Mouse (Mus musculus): ENCODE data around the gene Stra6. TPM values are rescaled to one million over a fixed set of nuclear protein-coding genes. Genes with fewer than 3 reads are reported as not detected.

The Stra6 gene
- polyA plus RNA-seq, 1 experiment from 2014 or later: 4.3 TPM

- WGBS: 80% methylated on average over 6 of the region's 6 CpGs
- no peak for ATAC-seq (ENCODE audit: insufficient number of reproducible peaks, insufficient read depth, low FRiP score, low read depth)
Measured at GRCm38 (mm10) chr9:58029635-58030034, 34.0 kb upstream of the Stra6 start.

GRCm38 (mm10) chr9:58031895-58032294 lies 31.7 kb upstream of the Stra6 start:
- no peaks in the 10 kb centered on the region for H3K9me3 ChIP-seq (ENCODE audit: control insufficient read depth, low read depth, low read length)
- no peak overlapping the region for H3K9ac ChIP-seq (replicated peaks; ENCODE audit: low read depth, low read length)
- WGBS: 72% methylated on average over 5 of the region's 5 CpGs
- H3K36me3 ChIP-seq (ENCODE audit: control insufficient read depth, insufficient read depth, low read length): no peaks in the 10 kb centered on the region
- no peaks in the 10 kb centered on the region for H3K27me3 ChIP-seq (ENCODE audit: control insufficient read depth, insufficient read depth, low read length)
- no peaks in the 10 kb centered on the region for H3K4me1 ChIP-seq (ENCODE audit: control insufficient read depth, insufficient read depth, low read length)
- H3K4me2 ChIP-seq (replicated peaks; ENCODE audit: low read depth, low read length): no peak overlapping the region
- H3K4me3 ChIP-seq (ENCODE audit: low read depth, low read length): no peak overlapping the region
- no peak for ATAC-seq (ENCODE audit: insufficient number of reproducible peaks, insufficient read depth, low FRiP score, low read depth)
- H3K27ac ChIP-seq (ENCODE audit: low read length): no peak overlapping the region

More at GRCm38 (mm10) chr9:58029635-58030034, 34.0 kb upstream of the Stra6 start:
- H3K27me3 ChIP-seq (ENCODE audit: control insufficient read depth, insufficient read depth, low read length): no peaks in the 10 kb centered on the region
- no peak overlapping the region for H3K27ac ChIP-seq (ENCODE audit: low read length)
- H3K9ac ChIP-seq (replicated peaks; ENCODE audit: low read depth, low read length): no peak overlapping the region
- no peaks in the 10 kb centered on the region for H3K4me1 ChIP-seq (ENCODE audit: control insufficient read depth, insufficient read depth, low read length)
- H3K36me3 ChIP-seq (ENCODE audit: control insufficient read depth, insufficient read depth, low read length): no peaks in the 10 kb centered on the region
- no peaks in the 10 kb centered on the region for H3K9me3 ChIP-seq (ENCODE audit: control insufficient read depth, low read depth, low read length)
- H3K4me2 ChIP-seq (replicated peaks; ENCODE audit: low read depth, low read length): no peak overlapping the region
- H3K4me3 ChIP-seq (ENCODE audit: low read depth, low read length): no peak overlapping the region

GRCm38 (mm10) chr9:58035519-58035918 lies 28.1 kb upstream of the Stra6 start:
- no peaks in the 10 kb centered on the region for H3K9me3 ChIP-seq (ENCODE audit: control insufficient read depth, low read depth, low read length)

GRCm38 (mm10) chr9:58035951-58036698 lies 27.5 kb upstream of the Stra6 start:
- Histone ChIP-seq H3K9ac (replicated peaks; ENCODE audit: low read depth, low read length) (no peak overlapping the region), H3K36me3 (ENCODE audit: control insufficient read depth, insufficient read depth, low read length) (no peaks in the 10 kb centered on the region), H3K9me3 (ENCODE audit: control insufficient read depth, low read depth, low read length) (no peaks in the 10 kb centered on the region), H3K27me3 (ENCODE audit: control insufficient read depth, insufficient read depth, low read length) (no peaks in the 10 kb centered on the region), H3K4me3 (ENCODE audit: low read depth, low read length) (no peak overlapping the region), H3K4me2 (replicated peaks; ENCODE audit: low read depth, low read length) (no peak overlapping the region), H3K27ac (ENCODE audit: low read length) (no peak overlapping the region), H3K4me1 (ENCODE audit: control insufficient read depth, insufficient read depth, low read length) (0 out of 2 replicates have a peak, but pooled peaks cover 2% of the 10 kb centered on the region)
- 68% methylated on average over 7 of the region's 7 CpGs for WGBS
- ATAC-seq (ENCODE audit: insufficient number of reproducible peaks, insufficient read depth, low FRiP score, low read depth): no peak

More at GRCm38 (mm10) chr9:58035519-58035918, 28.1 kb upstream of the Stra6 start:
- no peaks in the 10 kb centered on the region for H3K4me1 ChIP-seq (ENCODE audit: control insufficient read depth, insufficient read depth, low read length)
- H3K4me3 ChIP-seq (ENCODE audit: low read depth, low read length): no peak overlapping the region
- no peak for ATAC-seq (ENCODE audit: insufficient number of reproducible peaks, insufficient read depth, low FRiP score, low read depth)
- H3K27me3 ChIP-seq (ENCODE audit: control insufficient read depth, insufficient read depth, low read length): no peaks in the 10 kb centered on the region
- no peak overlapping the region for H3K4me2 ChIP-seq (replicated peaks; ENCODE audit: low read depth, low read length)
- H3K27ac ChIP-seq (ENCODE audit: low read length): no peak overlapping the region
- no peak overlapping the region for H3K9ac ChIP-seq (replicated peaks; ENCODE audit: low read depth, low read length)
- no peaks in the 10 kb centered on the region for H3K36me3 ChIP-seq (ENCODE audit: control insufficient read depth, insufficient read depth, low read length)
- WGBS: 66% methylated on average over 2 of the region's 2 CpGs

GRCm38 (mm10) chr9:58036961-58037360 lies 26.6 kb upstream of the Stra6 start:
- H3K4me1 ChIP-seq (ENCODE audit: control insufficient read depth, insufficient read depth, low read length): peaks cover 4% of the 10 kb centered on the region; the same call in 1 of the 2 replicates
- no peak overlapping the region for H3K27ac ChIP-seq (ENCODE audit: low read length)
- H3K9ac ChIP-seq (replicated peaks; ENCODE audit: low read depth, low read length): no peak overlapping the region
- ATAC-seq (ENCODE audit: insufficient number of reproducible peaks, insufficient read depth, low FRiP score, low read depth): no peak
- H3K9me3 ChIP-seq (ENCODE audit: control insufficient read depth, low read depth, low read length): no peaks in the 10 kb centered on the region
- H3K4me2 ChIP-seq (replicated peaks; ENCODE audit: low read depth, low read length): no peak overlapping the region
- 68% methylated on average over 4 of the region's 4 CpGs for WGBS
- H3K36me3 ChIP-seq (ENCODE audit: control insufficient read depth, insufficient read depth, low read length): no peaks in the 10 kb centered on the region
- no peak overlapping the region for H3K4me3 ChIP-seq (ENCODE audit: low read depth, low read length)
- H3K27me3 ChIP-seq (ENCODE audit: control insufficient read depth, insufficient read depth, low read length): no peaks in the 10 kb centered on the region

GRCm38 (mm10) chr9:58038500-58039168 lies 25.0 kb upstream of the Stra6 start:
- Histone ChIP-seq H3K9me3 (ENCODE audit: control insufficient read depth, low read depth, low read length) (no peaks in the 10 kb centered on the region), H3K4me3 (ENCODE audit: low read depth, low read length) (no peak overlapping the region), H3K4me2 (replicated peaks; ENCODE audit: low read depth, low read length) (no peak overlapping the region), H3K36me3 (ENCODE audit: control insufficient read depth, insufficient read depth, low read length) (no peaks in the 10 kb centered on the region), H3K9ac (replicated peaks; ENCODE audit: low read depth, low read length) (no peak overlapping the region), H3K27me3 (ENCODE audit: control insufficient read depth, insufficient read depth, low read length) (no peaks in the 10 kb centered on the region), H3K4me1 (ENCODE audit: control insufficient read depth, insufficient read depth, low read length) (peaks cover 4% of the 10 kb centered on the region; the same call in 1 of the 2 replicates), H3K27ac (ENCODE audit: low read length) (no peak overlapping the region)
- 31% methylated on average over 19 of the region's 19 CpGs for WGBS
- peak; percentile 53; the same call in 1 of the 2 replicates for ATAC-seq (ENCODE audit: insufficient number of reproducible peaks, insufficient read depth, low FRiP score, low read depth)

- Histone ChIP-seq H3K27ac (ENCODE audit: low read length) (no peak overlapping the region; the same call in 1 of the 2 replicates), H3K4me2 (replicated peaks; ENCODE audit: low read depth, low read length) (no peak overlapping the region), H3K36me3 (ENCODE audit: control insufficient read depth, insufficient read depth, low read length) (no peaks in the 10 kb centered on the region), H3K27me3 (ENCODE audit: control insufficient read depth, insufficient read depth, low read length) (no peaks in the 10 kb centered on the region), H3K9me3 (ENCODE audit: control insufficient read depth, low read depth, low read length) (no peaks in the 10 kb centered on the region), H3K4me1 (ENCODE audit: control insufficient read depth, insufficient read depth, low read length) (peaks cover 6% of the 10 kb centered on the region; the same call in 1 of the 2 replicates), H3K4me3 (ENCODE audit: low read depth, low read length) (no peak overlapping the region), H3K9ac (replicated peaks; ENCODE audit: low read depth, low read length) (no peak overlapping the region)
- no peak for ATAC-seq (ENCODE audit: insufficient number of reproducible peaks, insufficient read depth, low FRiP score, low read depth)
- 52% methylated on average over 4 of the region's 4 CpGs for WGBS
Measured at GRCm38 (mm10) chr9:58040977-58041376, 22.6 kb upstream of the Stra6 start.

GRCm38 (mm10) chr9:58042391-58042790 lies 21.2 kb upstream of the Stra6 start:
- Histone ChIP-seq H3K4me3 (ENCODE audit: low read depth, low read length) (no peak overlapping the region), H3K4me1 (ENCODE audit: control insufficient read depth, insufficient read depth, low read length) (peaks cover 6% of the 10 kb centered on the region; the same call in 1 of the 2 replicates), H3K36me3 (ENCODE audit: control insufficient read depth, insufficient read depth, low read length) (no peaks in the 10 kb centered on the region), H3K9me3 (ENCODE audit: control insufficient read depth, low read depth, low read length) (no peaks in the 10 kb centered on the region), H3K9ac (replicated peaks; ENCODE audit: low read depth, low read length) (no peak overlapping the region), H3K4me2 (replicated peaks; ENCODE audit: low read depth, low read length) (no peak overlapping the region), H3K27ac (ENCODE audit: low read length) (no peak overlapping the region), H3K27me3 (ENCODE audit: control insufficient read depth, insufficient read depth, low read length) (no peaks in the 10 kb centered on the region)
- 32% methylated on average over 10 of the region's 10 CpGs for WGBS
- no peak for ATAC-seq (ENCODE audit: insufficient number of reproducible peaks, insufficient read depth, low FRiP score, low read depth)
